Mouse (Mus musculus): ENCODE measurements around the gene Caln1. TPM values are rescaled to one million over a fixed set of nuclear protein-coding genes. Genes with fewer than 3 reads are reported as not detected.

Gene Caln1
- polyA plus RNA-seq, 1 experiment from 2014 or later = 0.27 TPM

DNA sequence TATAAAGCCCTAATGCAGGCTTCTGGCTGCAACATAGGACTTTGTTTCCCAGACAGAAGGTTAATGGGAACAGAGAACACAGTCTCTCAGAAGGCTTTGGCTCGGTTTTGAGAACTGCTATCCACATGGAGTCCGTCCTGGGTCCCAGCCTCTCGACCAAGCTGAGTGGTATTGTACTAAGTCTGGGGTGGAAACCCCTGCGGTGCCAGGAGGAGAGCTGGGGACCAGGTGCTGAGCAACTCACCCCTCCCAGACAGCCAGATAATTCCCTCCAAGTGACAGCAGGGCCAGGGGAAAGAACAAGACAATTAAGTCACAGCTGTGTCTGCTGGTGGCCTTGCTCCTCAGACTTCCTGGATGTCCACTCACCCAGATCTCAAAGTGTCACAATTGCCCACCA is 339.4 kb downstream of the Caln1 start:
- no peaks in the 10 kb centered on the region for H3K9me3 ChIP-seq (ENCODE audit: control insufficient read depth, low read length)
- no peak overlapping the region for H3K27ac ChIP-seq (ENCODE audit: low read length)
- H3K4me1 ChIP-seq (ENCODE audit: control insufficient read depth, insufficient read depth, low read length) = no peaks in the 10 kb centered on the region
- no peaks in the 10 kb centered on the region for H3K27me3 ChIP-seq (replicated peaks; ENCODE audit: control insufficient read depth, insufficient read depth, low read length)
- 68% methylated on average over 4 of the region's 4 CpGs for WGBS
- H3K9ac ChIP-seq (ENCODE audit: low read depth, low read length) = no peak overlapping the region
- H3K4me3 ChIP-seq (ENCODE audit: low read length) = no peak overlapping the region
- no peak for ATAC-seq
- H3K4me2 ChIP-seq (ENCODE audit: low read depth, low read length) = no peak overlapping the region
- no peaks in the 10 kb centered on the region for H3K36me3 ChIP-seq (ENCODE audit: control insufficient read depth, insufficient read depth, low read length)

DNA sequence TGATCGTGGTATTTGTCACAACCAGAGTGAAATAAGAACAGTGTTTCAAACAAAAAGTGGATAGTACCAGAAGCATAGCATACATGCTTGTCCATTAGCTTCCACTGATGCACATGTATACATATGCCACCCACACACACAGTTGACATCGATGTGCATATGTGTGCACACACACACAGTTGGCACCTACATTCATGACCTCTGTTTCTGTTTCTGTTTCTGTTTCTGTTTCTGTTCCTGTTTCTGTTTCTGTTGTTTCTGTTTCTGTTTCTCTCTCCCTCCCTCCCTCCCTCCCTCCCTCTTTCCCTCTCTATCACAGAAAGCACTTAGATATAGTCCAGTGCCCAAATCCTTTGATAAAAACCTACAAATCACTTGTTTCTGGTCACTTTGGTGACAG is 342.4 kb downstream of the Caln1 start:
- Histone ChIP-seq H3K4me2 (ENCODE audit: low read depth, low read length) (no peak overlapping the region), H3K27me3 (replicated peaks; ENCODE audit: control insufficient read depth, insufficient read depth, low read length) (no peaks in the 10 kb centered on the region), H3K27ac (ENCODE audit: low read length) (no peak overlapping the region), H3K4me3 (ENCODE audit: low read length) (no peak overlapping the region), H3K9ac (ENCODE audit: low read depth, low read length) (no peak overlapping the region), H3K9me3 (ENCODE audit: control insufficient read depth, low read length) (no peaks in the 10 kb centered on the region), H3K36me3 (ENCODE audit: control insufficient read depth, insufficient read depth, low read length) (no peaks in the 10 kb centered on the region), H3K4me1 (ENCODE audit: control insufficient read depth, insufficient read depth, low read length) (no peaks in the 10 kb centered on the region)
- 87% methylated on average over 2 of the region's 2 CpGs for WGBS
- no peak for ATAC-seq

GRCm38 (mm10) chr5:130712281-130712680 is 343.0 kb downstream of the Caln1 start:
- 84% methylated on average over 1 of the region's 1 CpGs for WGBS

GRCm38 (mm10) chr5:130715181-130715580 is 345.9 kb downstream of the Caln1 start:
- H3K36me3 ChIP-seq (ENCODE audit: control insufficient read depth, insufficient read depth, low read length) = no peaks in the 10 kb centered on the region
- WGBS = 78% methylated on average over 4 of the region's 4 CpGs

More at GRCm38 (mm10) chr5:130712281-130712680, 343.0 kb downstream of the Caln1 start:
- Histone ChIP-seq H3K4me3 (ENCODE audit: low read length) (no peak overlapping the region), H3K36me3 (ENCODE audit: control insufficient read depth, insufficient read depth, low read length) (no peaks in the 10 kb centered on the region), H3K4me2 (ENCODE audit: low read depth, low read length) (no peak overlapping the region), H3K9me3 (ENCODE audit: control insufficient read depth, low read length) (no peaks in the 10 kb centered on the region), H3K4me1 (ENCODE audit: control insufficient read depth, insufficient read depth, low read length) (no peaks in the 10 kb centered on the region), H3K27me3 (replicated peaks; ENCODE audit: control insufficient read depth, insufficient read depth, low read length) (no peaks in the 10 kb centered on the region), H3K27ac (ENCODE audit: low read length) (no peak overlapping the region), H3K9ac (ENCODE audit: low read depth, low read length) (no peak overlapping the region)
- ATAC-seq = peak; percentile 78

GRCm38 (mm10) chr5:130718385-130718784 is 349.1 kb downstream of the Caln1 start:
- H3K4me3 ChIP-seq (ENCODE audit: low read length) = no peak overlapping the region
- no peaks in the 10 kb centered on the region for H3K36me3 ChIP-seq (ENCODE audit: control insufficient read depth, insufficient read depth, low read length)
- H3K9ac ChIP-seq (ENCODE audit: low read depth, low read length) = no peak overlapping the region
- H3K4me2 ChIP-seq (ENCODE audit: low read depth, low read length) = no peak overlapping the region
- H3K27ac ChIP-seq (ENCODE audit: low read length) = no peak overlapping the region
- no peak for ATAC-seq
- WGBS = 54% methylated on average over 9 of the region's 9 CpGs
- H3K27me3 ChIP-seq (replicated peaks; ENCODE audit: control insufficient read depth, insufficient read depth, low read length) = no peaks in the 10 kb centered on the region
- H3K4me1 ChIP-seq (ENCODE audit: control insufficient read depth, insufficient read depth, low read length) = no peaks in the 10 kb centered on the region
- no peaks in the 10 kb centered on the region for H3K9me3 ChIP-seq (ENCODE audit: control insufficient read depth, low read length)

More at GRCm38 (mm10) chr5:130715181-130715580, 345.9 kb downstream of the Caln1 start:
- no peak for ATAC-seq
- Histone ChIP-seq H3K27me3 (replicated peaks; ENCODE audit: control insufficient read depth, insufficient read depth, low read length) (no peaks in the 10 kb centered on the region), H3K4me3 (ENCODE audit: low read length) (no peak overlapping the region), H3K9ac (ENCODE audit: low read depth, low read length) (no peak overlapping the region), H3K4me2 (ENCODE audit: low read depth, low read length) (no peak overlapping the region), H3K4me1 (ENCODE audit: control insufficient read depth, insufficient read depth, low read length) (no peaks in the 10 kb centered on the region), H3K9me3 (ENCODE audit: control insufficient read depth, low read length) (no peaks in the 10 kb centered on the region), H3K27ac (ENCODE audit: low read length) (no peak overlapping the region)

DNA sequence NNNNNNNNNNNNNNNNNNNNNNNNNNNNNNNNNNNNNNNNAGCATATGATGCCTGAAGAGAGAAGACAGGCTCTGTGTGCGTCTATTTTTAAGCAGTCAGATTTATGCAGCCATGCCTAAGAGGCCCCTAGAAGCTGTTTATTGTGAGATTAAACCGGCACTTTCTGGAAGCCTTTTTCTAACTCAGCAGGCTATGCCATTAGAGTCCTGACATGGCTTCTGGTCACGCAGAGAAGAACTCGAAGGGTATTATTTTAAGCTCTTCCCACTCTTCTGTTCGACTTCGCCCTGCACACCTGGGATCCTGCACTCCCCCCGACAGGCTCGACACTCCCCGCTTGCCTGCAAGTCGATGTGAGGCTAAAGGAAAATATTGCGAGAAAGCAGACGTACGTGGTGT is 372.9 kb downstream of the Caln1 start:
- no peaks in the 10 kb centered on the region for H3K36me3 ChIP-seq (ENCODE audit: control insufficient read depth, insufficient read depth, low read length)
- no peak overlapping the region for H3K27ac ChIP-seq (ENCODE audit: low read length)
- no peaks in the 10 kb centered on the region for H3K27me3 ChIP-seq (replicated peaks; ENCODE audit: control insufficient read depth, insufficient read depth, low read length)
- H3K4me3 ChIP-seq (ENCODE audit: low read length) = no peak overlapping the region
- H3K9ac ChIP-seq (ENCODE audit: low read depth, low read length) = no peak overlapping the region
- ATAC-seq = no peak
- WGBS = 84% methylated on average over 13 of the region's 13 CpGs
- no peaks in the 10 kb centered on the region for H3K4me1 ChIP-seq (ENCODE audit: control insufficient read depth, insufficient read depth, low read length)
- H3K4me2 ChIP-seq (ENCODE audit: low read depth, low read length) = no peak overlapping the region
- no peaks in the 10 kb centered on the region for H3K9me3 ChIP-seq (ENCODE audit: control insufficient read depth, low read length)

DNA sequence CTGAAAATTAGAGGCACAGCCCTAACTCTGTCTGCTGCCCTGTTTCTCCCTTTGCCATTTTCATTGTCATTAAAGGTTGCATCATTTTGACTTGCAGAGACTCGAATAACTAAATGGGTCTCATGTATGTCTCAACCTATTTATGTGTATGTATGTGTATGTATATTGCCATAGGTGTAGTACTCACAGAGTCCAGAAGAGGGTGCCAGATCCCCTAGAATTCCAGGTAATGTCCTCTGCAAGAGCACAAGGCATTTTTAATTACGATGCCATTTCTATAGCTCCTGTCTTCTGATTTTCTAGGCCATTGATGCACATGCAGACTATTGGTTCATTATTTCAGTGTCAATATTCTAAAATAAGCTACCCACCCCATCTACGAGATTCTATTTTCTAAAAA is 388.3 kb downstream of the Caln1 start:
- H3K27me3 ChIP-seq (replicated peaks; ENCODE audit: control insufficient read depth, insufficient read depth, low read length) = no peaks in the 10 kb centered on the region
- H3K4me3 ChIP-seq (ENCODE audit: low read length) = no peak overlapping the region
- no peaks in the 10 kb centered on the region for H3K4me1 ChIP-seq (ENCODE audit: control insufficient read depth, insufficient read depth, low read length)
- 84% methylated on average over 3 of the region's 3 CpGs for WGBS
- no peak overlapping the region for H3K27ac ChIP-seq (ENCODE audit: low read length)
- H3K36me3 ChIP-seq (ENCODE audit: control insufficient read depth, insufficient read depth, low read length) = no peaks in the 10 kb centered on the region
- no peak overlapping the region for H3K9ac ChIP-seq (ENCODE audit: low read depth, low read length)
- H3K4me2 ChIP-seq (ENCODE audit: low read depth, low read length) = no peak overlapping the region
- no peak for ATAC-seq
- no peaks in the 10 kb centered on the region for H3K9me3 ChIP-seq (ENCODE audit: control insufficient read depth, low read length)

DNA sequence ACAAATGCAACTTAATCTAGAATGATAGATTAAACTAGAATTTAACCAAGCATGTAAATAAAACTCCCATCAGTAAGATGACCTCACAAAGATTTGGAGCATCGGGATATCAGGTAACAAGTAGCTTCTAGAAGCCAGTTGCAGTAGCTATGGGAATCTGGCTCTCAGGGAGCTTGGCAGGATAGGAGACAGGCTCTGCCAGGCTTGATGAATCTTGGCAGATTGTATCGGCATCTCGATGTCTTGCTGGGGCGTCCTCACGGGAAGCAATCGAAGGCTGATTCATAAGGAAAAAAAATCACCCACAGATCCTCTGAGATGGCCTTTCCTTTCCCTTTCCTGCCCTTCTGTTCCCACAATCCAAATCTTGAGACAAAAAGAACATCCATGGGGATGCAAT is 396.5 kb downstream of the Caln1 start:
- H3K4me3 ChIP-seq (ENCODE audit: low read length) = no peak overlapping the region
- H3K36me3 ChIP-seq (ENCODE audit: control insufficient read depth, insufficient read depth, low read length) = no peaks in the 10 kb centered on the region
- H3K27me3 ChIP-seq (replicated peaks; ENCODE audit: control insufficient read depth, insufficient read depth, low read length) = no peaks in the 10 kb centered on the region
- H3K9me3 ChIP-seq (ENCODE audit: control insufficient read depth, low read length) = 0 out of 2 replicates have a peak, but pooled peaks cover 3% of the 10 kb centered on the region
- no peak overlapping the region for H3K4me2 ChIP-seq (ENCODE audit: low read depth, low read length)
- H3K27ac ChIP-seq (ENCODE audit: low read length) = no peak overlapping the region
- H3K9ac ChIP-seq (ENCODE audit: low read depth, low read length) = no peak overlapping the region
- no peak for ATAC-seq
- H3K4me1 ChIP-seq (ENCODE audit: control insufficient read depth, insufficient read depth, low read length) = no peaks in the 10 kb centered on the region
- 93% methylated on average over 6 of the region's 6 CpGs for WGBS

- no peak overlapping the region for H3K4me3 ChIP-seq (ENCODE audit: low read length)
- H3K27me3 ChIP-seq (replicated peaks; ENCODE audit: control insufficient read depth, insufficient read depth, low read length) = no peaks in the 10 kb centered on the region
- no peak overlapping the region for H3K27ac ChIP-seq (ENCODE audit: low read length)
- no peaks in the 10 kb centered on the region for H3K36me3 ChIP-seq (ENCODE audit: control insufficient read depth, insufficient read depth, low read length)
- H3K4me2 ChIP-seq (ENCODE audit: low read depth, low read length) = no peak overlapping the region
- 79% methylated on average over 5 of the region's 5 CpGs for WGBS
- H3K9me3 ChIP-seq (ENCODE audit: control insufficient read depth, low read length) = 0 out of 2 replicates have a peak, but pooled peaks cover 3% of the 10 kb centered on the region
- no peak for ATAC-seq
- H3K9ac ChIP-seq (ENCODE audit: low read depth, low read length) = no peak overlapping the region
- H3K4me1 ChIP-seq (ENCODE audit: control insufficient read depth, insufficient read depth, low read length) = no peaks in the 10 kb centered on the region
Measured at GRCm38 (mm10) chr5:130771061-130771741, 401.9 kb downstream of the Caln1 start.

DNA sequence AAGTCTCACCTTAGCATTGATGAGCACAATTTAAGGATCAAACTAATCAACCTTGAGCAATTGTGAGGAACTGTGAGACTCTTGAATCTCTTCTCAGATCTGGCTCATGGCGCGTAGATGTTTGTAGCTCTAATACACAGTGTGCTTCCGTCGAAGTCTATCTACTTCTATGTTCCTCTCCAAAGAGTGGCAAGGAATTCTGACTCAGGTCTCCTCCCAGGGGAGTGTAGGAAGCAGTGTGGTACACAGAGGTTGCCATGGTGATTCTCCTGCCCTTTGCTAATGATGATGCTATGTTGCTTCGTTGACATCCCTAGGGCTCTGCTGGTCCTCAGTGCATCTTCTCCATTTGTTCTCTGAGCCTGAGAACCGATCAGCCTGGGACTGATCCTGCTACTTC is 403.2 kb downstream of the Caln1 start:
- 81% methylated on average over 6 of the region's 6 CpGs for WGBS

More for the DNA sequence above, 403.2 kb downstream of the Caln1 start:
- Histone ChIP-seq H3K27ac (ENCODE audit: low read length) (no peak overlapping the region), H3K36me3 (ENCODE audit: control insufficient read depth, insufficient read depth, low read length) (no peaks in the 10 kb centered on the region), H3K4me2 (ENCODE audit: low read depth, low read length) (no peak overlapping the region), H3K4me3 (ENCODE audit: low read length) (no peak overlapping the region), H3K27me3 (replicated peaks; ENCODE audit: control insufficient read depth, insufficient read depth, low read length) (no peaks in the 10 kb centered on the region), H3K9ac (ENCODE audit: low read depth, low read length) (no peak overlapping the region), H3K9me3 (ENCODE audit: control insufficient read depth, low read length) (no peaks in the 10 kb centered on the region), H3K4me1 (ENCODE audit: control insufficient read depth, insufficient read depth, low read length) (no peaks in the 10 kb centered on the region)
- no peak for ATAC-seq
